Mouse (Mus musculus): ENCODE measurements around the gene Pidd1. TPM values are rescaled to one million over a fixed set of nuclear protein-coding genes. Genes with fewer than 3 reads are reported as not detected.
"Not testable (repeated sequence)": the region's sequence is repeated elsewhere in the genome, so short reads cannot be mapped to it uniquely, and the experiment has no call there.

Gene Pidd1
- polyA plus RNA-seq, 1 experiment from 2014 or later, result 1.5 TPM

- WGBS (ENCODE audit: missing documents), result 83% methylated on average over 9 of the region's 11 CpGs
- H3K36me3 ChIP-seq (ENCODE audit: inconsistent target), result peaks cover 15% of the 10 kb centered on the region; the same call in 1 of the 2 replicates
Measured at GRCm38 (mm10) chr7:141458661-141459060, 14.8 kb upstream of the Pidd1 start.

GRCm38 (mm10) chr7:141457986-141458660 is 14.3 kb upstream of the Pidd1 start:
- WGBS (ENCODE audit: missing documents), result 90% methylated on average over 15 of the region's 15 CpGs
- Histone ChIP-seq H3K36me3 (ENCODE audit: inconsistent target) (peaks cover 15% of the 10 kb centered on the region; the same call in 1 of the 2 replicates), H3K79me2 (ENCODE audit: inconsistent target) (peaks cover 27% of the 10 kb centered on the region), H3K27ac (no peak overlapping the region), H3K4me3 (ENCODE audit: inconsistent target) (no peak overlapping the region)

More at GRCm38 (mm10) chr7:141458661-141459060, 14.8 kb upstream of the Pidd1 start:
- Histone ChIP-seq H3K4me3 (ENCODE audit: inconsistent target) (no peak overlapping the region), H3K27ac (no peak overlapping the region), H3K79me2 (ENCODE audit: inconsistent target) (peaks cover 27% of the 10 kb centered on the region)

GRCm38 (mm10) chr7:141457236-141457635 is 13.4 kb upstream of the Pidd1 start:
- Histone ChIP-seq H3K27ac (0 out of 2 replicates have a peak overlapping the region, but pooled peaks have one; percentile 77), H3K4me3 (ENCODE audit: inconsistent target) (no peak overlapping the region), H3K79me2 (ENCODE audit: inconsistent target) (peaks cover 24% of the 10 kb centered on the region), H3K36me3 (ENCODE audit: inconsistent target) (peaks cover 15% of the 10 kb centered on the region; the same call in 1 of the 2 replicates)
- WGBS (ENCODE audit: missing documents), result 87% methylated on average over 14 of the region's 14 CpGs

GRCm38 (mm10) chr7:141456739-141457138 is 12.9 kb upstream of the Pidd1 start:
- Histone ChIP-seq H3K36me3 (ENCODE audit: inconsistent target) (peaks cover 15% of the 10 kb centered on the region; the same call in 1 of the 2 replicates), H3K79me2 (ENCODE audit: inconsistent target) (peaks cover 21% of the 10 kb centered on the region), H3K4me3 (ENCODE audit: inconsistent target) (no peak overlapping the region; the same call in 1 of the 2 replicates), H3K27ac (peak overlapping the region; percentile 77)
- WGBS (ENCODE audit: missing documents), result 39% methylated on average over 6 of the region's 6 CpGs

GRCm38 (mm10) chr7:141455610-141456314 is 11.9 kb upstream of the Pidd1 start:
- whole genome bisulfite sequencing (ENCODE audit: missing documents), result 2% methylated on average over 20 of the region's 23 CpGs
- Histone ChIP-seq H3K36me3 (ENCODE audit: inconsistent target) (peaks cover 18% of the 10 kb centered on the region; the same call in 1 of the 2 replicates), H3K79me2 (ENCODE audit: inconsistent target) (peaks cover 21% of the 10 kb centered on the region), H3K4me3 (ENCODE audit: inconsistent target) (peak overlapping the region; percentile 90), H3K27ac (peak overlapping the region; percentile 77)

- Histone ChIP-seq H3K36me3 (ENCODE audit: inconsistent target) (peaks cover 21% of the 10 kb centered on the region; the same call in 1 of the 2 replicates), H3K27ac (peak within 1 kb of the TSS; percentile 77), H3K79me2 (ENCODE audit: inconsistent target) (peaks cover 22% of the 10 kb centered on the region), H3K4me3 (ENCODE audit: inconsistent target) (peak within 1 kb of the TSS; percentile 90)
- under 1% methylated on average over 44 of the region's 45 CpGs for WGBS (ENCODE audit: missing documents)
Measured at GRCm38 (mm10) chr7:141454967-141455551, 11.2 kb upstream of the Pidd1 start, which contains the start of gene Pnpla2. Pnpla2 (plus strand) TSS chr7:141455198.

- peaks cover 13% of the 10 kb centered on the region; the same call in 1 of the 2 replicates for H3K36me3 ChIP-seq (ENCODE audit: inconsistent target)
Measured at GRCm38 (mm10) chr7:141453636-141454035, 9.8 kb upstream of the Pidd1 start.

GRCm38 (mm10) chr7:141451928-141452327 is 8.1 kb upstream of the Pidd1 start:
- Histone ChIP-seq H3K27ac (no peak overlapping the region), H3K79me2 (ENCODE audit: inconsistent target) (peaks cover 38% of the 10 kb centered on the region), H3K4me3 (ENCODE audit: inconsistent target) (no peak overlapping the region), H3K36me3 (ENCODE audit: inconsistent target) (peaks cover 5% of the 10 kb centered on the region; the same call in 1 of the 2 replicates)

More at GRCm38 (mm10) chr7:141453636-141454035, 9.8 kb upstream of the Pidd1 start:
- no peak overlapping the region for H3K27ac ChIP-seq
- no peak overlapping the region for H3K4me3 ChIP-seq (ENCODE audit: inconsistent target)
- peaks cover 36% of the 10 kb centered on the region for H3K79me2 ChIP-seq (ENCODE audit: inconsistent target)
- WGBS (ENCODE audit: missing documents), result 65% methylated on average over 2 of the region's 2 CpGs

GRCm38 (mm10) chr7:141447110-141447991 is 3.5 kb upstream of the Pidd1 start, which contains the start of gene Rplp2:
Rplp2 (plus strand) TSS chr7:141447370.
- Histone ChIP-seq H3K27ac (peak within 1 kb of the TSS; percentile 96), H3K4me3 (ENCODE audit: inconsistent target) (peak within 1 kb of the TSS; percentile 89), H3K36me3 (ENCODE audit: inconsistent target) (peaks cover 5% of the 10 kb centered on the region; the same call in 1 of the 2 replicates), H3K79me2 (ENCODE audit: inconsistent target) (peaks cover 33% of the 10 kb centered on the region)
- under 1% methylated on average over 63 of the region's 63 CpGs for WGBS (ENCODE audit: missing documents)

- Histone ChIP-seq H3K27ac (peak overlapping the region; percentile 96; the same call in 1 of the 2 replicates), H3K79me2 (ENCODE audit: inconsistent target) (peaks cover 36% of the 10 kb centered on the region)
- not testable (repeated sequence) for H3K36me3 ChIP-seq (ENCODE audit: inconsistent target); H3K4me3 ChIP-seq (ENCODE audit: inconsistent target)
- WGBS (ENCODE audit: missing documents), result 93% methylated on average over 2 of the region's 3 CpGs
Measured at GRCm38 (mm10) chr7:141446374-141446773, 2.5 kb upstream of the Pidd1 start.

GRCm38 (mm10) chr7:141443081-141443821 is 574 bp downstream of the Pidd1 start:
- Histone ChIP-seq H3K27ac (peak overlapping the region; percentile 46), H3K79me2 (ENCODE audit: inconsistent target) (peaks cover 17% of the 10 kb centered on the region), H3K4me3 (ENCODE audit: inconsistent target) (peak overlapping the region; percentile 60), H3K36me3 (ENCODE audit: inconsistent target) (no peaks in the 10 kb centered on the region)
- 20% methylated on average over 12 of the region's 12 CpGs for WGBS (ENCODE audit: missing documents)

GRCm38 (mm10) chr7:141442199-141442598 is 1.6 kb downstream of the Pidd1 start:
- 96% methylated on average over 13 of the region's 13 CpGs for WGBS (ENCODE audit: missing documents)
- H3K27ac ChIP-seq, result no peak overlapping the region
- H3K36me3 ChIP-seq (ENCODE audit: inconsistent target), result no peaks in the 10 kb centered on the region

GRCm38 (mm10) chr7:141441460-141441859 is 2.4 kb downstream of the Pidd1 start:
- H3K79me2 ChIP-seq (ENCODE audit: inconsistent target), result peaks cover 18% of the 10 kb centered on the region; the same call in 1 of the 2 replicates
- no peak overlapping the region for H3K27ac ChIP-seq
- H3K4me3 ChIP-seq (ENCODE audit: inconsistent target), result no peak overlapping the region
- 96% methylated on average over 4 of the region's 9 CpGs for WGBS (ENCODE audit: missing documents)
- no peaks in the 10 kb centered on the region for H3K36me3 ChIP-seq (ENCODE audit: inconsistent target)

More at GRCm38 (mm10) chr7:141442199-141442598, 1.6 kb downstream of the Pidd1 start:
- H3K4me3 ChIP-seq (ENCODE audit: inconsistent target), result no peak overlapping the region
- peaks cover 10% of the 10 kb centered on the region; the same call in 1 of the 2 replicates for H3K79me2 ChIP-seq (ENCODE audit: inconsistent target)

Measured in macrophage (primary cell).